Comparison of ENCODE assay signal across 8 mouse cellular contexts in the genomic region with DNA sequence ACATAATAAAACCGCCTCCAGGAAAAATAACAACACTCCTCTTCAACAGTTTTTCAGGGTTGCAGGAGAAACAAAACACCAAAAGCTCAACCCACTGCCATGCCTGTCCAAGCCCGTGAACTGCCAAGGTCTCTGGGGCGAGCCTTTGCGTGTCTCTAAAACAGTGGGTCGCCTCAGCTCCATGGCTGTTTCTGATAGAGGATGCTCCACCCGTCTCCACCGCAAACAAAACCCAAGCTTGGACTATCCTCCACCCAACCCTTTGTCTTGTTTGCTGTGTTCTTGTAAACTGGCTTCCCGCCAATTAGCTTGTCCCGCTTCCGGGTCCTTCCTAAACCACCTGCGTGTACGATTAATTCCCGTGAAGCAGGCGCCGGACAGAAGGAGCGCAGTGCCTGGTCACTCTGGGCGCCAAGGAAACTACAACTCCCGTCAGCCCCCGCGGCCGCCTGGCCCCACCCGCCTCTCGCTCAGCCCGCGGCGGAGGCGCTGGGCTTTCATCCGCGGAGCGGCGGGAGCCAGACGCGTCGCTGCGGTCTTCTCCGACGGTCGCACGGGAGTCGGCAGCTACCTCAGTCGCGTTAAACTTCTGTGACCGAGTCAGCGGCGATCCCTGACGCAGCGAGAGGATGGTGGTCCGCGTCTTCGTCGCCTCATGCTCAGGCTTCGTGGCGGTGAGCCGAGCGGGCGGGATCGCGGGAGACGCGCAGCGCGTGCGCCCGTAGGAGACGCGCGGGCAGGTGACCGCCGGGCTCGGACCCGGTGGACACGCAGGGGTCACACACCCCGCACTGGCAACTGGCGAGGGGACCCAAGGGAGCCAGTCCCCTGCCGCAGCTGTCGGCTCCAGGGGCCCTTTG. TPM values are rescaled to one million over a fixed set of nuclear protein-coding genes. Genes with fewer than 3 reads are reported as not detected.
DNase-seq lines count a peak whose midpoint lies in the region; ATAC-seq and TF ChIP-seq lines count a peak whose summit lies in the region.

A gene (plus strand): TSS at position 498 of the 860 bp plus-strand sequence.

- H3K36me3 ChIP-seq in heart, embryonic 13.5 days: no peaks in the 10 kb centered on the region
- H3K36me3 ChIP-seq in kidney, postnatal 0 days (ENCODE audit: insufficient read depth, low read length): no peaks in the 10 kb centered on the region
- H3K36me3 ChIP-seq in midbrain, postnatal 0 days (ENCODE audit: insufficient read depth, low read length): no peaks in the 10 kb centered on the region; the same call in 1 of the 2 replicates

- peak within 1 kb of the TSS; percentile 82 for H3K9ac ChIP-seq in heart, embryonic 13.5 days
- peak within 1 kb of the TSS; percentile 45 for H3K9ac ChIP-seq in kidney, postnatal 0 days (ENCODE audit: low read depth, low read length)
- H3K9ac ChIP-seq in midbrain, postnatal 0 days (replicated peaks; ENCODE audit: low read length, poor library complexity, severe bottlenecking): peak within 1 kb of the TSS; percentile 59

- DNase-seq in 3134 (ENCODE audit: extremely low read depth, insufficient read length, low spot score) (peak; percentile 87), liver (peak; percentile 73)
- peak; percentile 45 for DNase-seq in brain, embryonic 18.5 days (ENCODE audit: low read depth, low spot score)
- DNase-seq in kidney, postnatal 0 days (ENCODE audit: low spot score): peak; percentile 84
- DNase-seq in midbrain, postnatal 0 days (ENCODE audit: low spot score): peak; percentile 90
- DNase-seq in spleen, postnatal 10 days (ENCODE audit: low spot score in 2 of 2): peak; percentile 34 to 64

- no peak within 1 kb of the TSS; the same call in 1 of the 2 replicates for H3K27ac ChIP-seq in heart, embryonic 13.5 days (replicated peaks)
- H3K27ac ChIP-seq in kidney, postnatal 0 days: no peak within 1 kb of the TSS
- 0 out of 2 replicates have a peak within 1 kb of the TSS, but pooled peaks have one; percentile 1 for H3K27ac ChIP-seq in midbrain, postnatal 0 days (ENCODE audit: low read depth, low read length)

- WGBS in heart, embryonic 13.5 days: 2% methylated on average over 75 of the region's 76 CpGs
- WGBS in kidney, postnatal 0 days: 2% methylated on average over 76 of the region's 76 CpGs
- WGBS in midbrain, postnatal 0 days: 2% methylated on average over 73 of the region's 76 CpGs

- no peaks in the 10 kb centered on the region; the same call in 1 of the 2 replicates for H3K27me3 ChIP-seq in heart, embryonic 13.5 days (replicated peaks)
- H3K27me3 ChIP-seq in kidney, postnatal 0 days (ENCODE audit: insufficient read depth, low read length): no peaks in the 10 kb centered on the region
- H3K27me3 ChIP-seq in midbrain, postnatal 0 days (ENCODE audit: insufficient read depth, low read length): no peaks in the 10 kb centered on the region

- TF ChIP-seq CTCF in kidney, postnatal 0 days (IDR thresholded peaks at IDR 0.05; ENCODE audit: low read depth): no peak
- TF ChIP-seq CTCF in midbrain, postnatal 0 days (IDR thresholded peaks at IDR 0.05): no peak

- peaks cover 30% of the 10 kb centered on the region for H3K4me1 ChIP-seq in heart, embryonic 13.5 days
- H3K4me1 ChIP-seq in kidney, postnatal 0 days (replicated peaks; ENCODE audit: insufficient read depth, low read length): no peaks in the 10 kb centered on the region
- H3K4me1 ChIP-seq in midbrain, postnatal 0 days (ENCODE audit: insufficient read depth, low read length): 0 out of 2 replicates have a peak, but pooled peaks cover 3% of the 10 kb centered on the region

- peak within 1 kb of the TSS; percentile 80 for H3K4me2 ChIP-seq in heart, embryonic 13.5 days
- peak within 1 kb of the TSS; percentile 54 for H3K4me2 ChIP-seq in kidney, postnatal 0 days (ENCODE audit: low read length)
- peak within 1 kb of the TSS; percentile 58 for H3K4me2 ChIP-seq in midbrain, postnatal 0 days (ENCODE audit: low read depth, low read length, poor library complexity, severe bottlenecking)

- ATAC-seq in erythroid progenitor cell, adult 5-6 weeks (replicated peaks; ENCODE audit: low FRiP score, poor library complexity, severe bottlenecking): 0 out of 2 replicates have a peak, but pooled peaks have one; percentile 59
- peak; percentile 80; the same call in 1 of the 2 replicates for ATAC-seq in heart, embryonic 13.5 days (ENCODE audit: extremely low read depth, insufficient number of reproducible peaks, low FRiP score, low TSS enrichment)
- peak; percentile 95 for ATAC-seq in kidney, postnatal 0 days (replicated peaks; ENCODE audit: low FRiP score, low read depth)
- peak; percentile 91 for ATAC-seq in midbrain, postnatal 0 days (ENCODE audit: low FRiP score)

- peak within 1 kb of the TSS; percentile 78 for H3K4me3 ChIP-seq in heart, embryonic 13.5 days
- peak within 1 kb of the TSS; percentile 43 for H3K4me3 ChIP-seq in kidney, postnatal 0 days (replicated peaks; ENCODE audit: low read depth, low read length)
- H3K4me3 ChIP-seq in midbrain, postnatal 0 days (ENCODE audit: low read depth, low read length): peak within 1 kb of the TSS; percentile 52

- no peaks in the 10 kb centered on the region for H3K9me3 ChIP-seq in heart, embryonic 13.5 days
- no peaks in the 10 kb centered on the region for H3K9me3 ChIP-seq in kidney, postnatal 0 days (replicated peaks; ENCODE audit: low read length)
- no peaks in the 10 kb centered on the region for H3K9me3 ChIP-seq in midbrain, postnatal 0 days (ENCODE audit: low read length)

RNA-seq across cellular contexts. Expression of the gene that starts here (rescaled TPM):
- 4.0 TPM in 1 of 2 replicates, not detected in the other for total RNA-seq in erythroid progenitor cell, adult 5-6 weeks (2015; ENCODE audit: low replicate concordance)
- total RNA-seq in erythroid progenitor cell, adult 5-6 weeks (2017; ENCODE audit: low replicate concordance): 0.13 and 0.30 TPM in 2 replicates
- polyA plus RNA-seq in heart, embryonic 13.5 days (2015; fragmentation: Nextera tagmentation; extraction: Ambion mirVana): 15.0 and 18.6 TPM in 2 replicates
- 26.6 and 28.2 TPM in 2 replicates for polyA plus RNA-seq in kidney, postnatal 0 days (2015; fragmentation: Nextera tagmentation; extraction: Ambion mirVana)
- 10.6 and 13.2 TPM in 2 replicates for total RNA-seq in midbrain, postnatal 0 days (2014; rRNA removed)
- 6.3 TPM in 2 replicates for polyA plus RNA-seq in midbrain, postnatal 0 days (2015; fragmentation: Nextera tagmentation; extraction: Ambion mirVana)
